Mouse (Mus musculus): ENCODE data around the gene Lyve1.

Lyve1 gene

GRCm38 (mm10) chr7:110807460-110808030, 55.5 kb downstream of the Lyve1 start:
- no peak for DNase-seq

GRCm38 (mm10) chr7:110804266-110804665, 58.8 kb downstream of the Lyve1 start:
- DNase-seq = peak; percentile 41 to 46

GRCm38 (mm10) chr7:110803131-110803530, 59.9 kb downstream of the Lyve1 start:
- no peak for DNase-seq

- DNase-seq = peak; percentile 83 to 94
These were observed 62.0 kb downstream of the Lyve1 start for GRCm38 (mm10) chr7:110801028-110801427.

Data from kidney, postnatal 25 days (tissue).